In the genomic region with DNA sequence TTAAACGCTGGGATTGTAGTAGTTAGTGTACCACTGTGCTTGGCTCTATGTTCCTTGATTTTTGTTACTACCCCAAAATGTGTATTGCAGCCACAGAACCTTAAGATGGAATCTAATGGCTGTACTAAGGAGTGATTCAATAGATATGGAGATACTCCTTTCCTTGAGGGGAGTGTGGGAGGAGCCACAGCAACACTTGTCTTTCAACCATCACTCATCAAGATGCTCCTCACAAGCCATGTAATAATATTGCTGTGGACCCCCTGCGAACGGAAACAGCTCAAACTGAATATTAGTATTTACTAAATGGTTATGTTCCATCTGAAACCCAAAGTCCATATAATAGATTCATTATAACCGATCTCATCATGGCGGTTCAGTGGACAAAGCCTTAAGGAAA, we compare ENCODE assay signal across 8 mouse cellular contexts. TPM values are rescaled to one million over a fixed set of nuclear protein-coding genes. Genes with fewer than 3 reads are reported as not detected.
DNase-seq lines count a peak whose midpoint lies in the region; ATAC-seq and TF ChIP-seq lines count a peak whose summit lies in the region.

No protein-coding gene starts in this region.

- peak overlapping the region; percentile 78 for H3K4me3 ChIP-seq in gastrocnemius, adult 2 months
- H3K4me3 ChIP-seq in CH12.LX (replicated peaks in 1 of 3; ENCODE audit: low read depth in 2 of 3, low read length in 2 of 3, poor library complexity in 1 of 3) = peak overlapping the region; percentile 80 to 98 (median 98)
- peak overlapping the region; percentile 95 for H3K4me3 ChIP-seq in forebrain, embryonic 13.5 days
- H3K4me3 ChIP-seq in liver, postnatal 0 days (ENCODE audit: low read depth, low read length) = peak overlapping the region; percentile 99

- H3K27me3 ChIP-seq in CH12.LX (replicated peaks) = no peaks in the 10 kb centered on the region
- no peaks in the 10 kb centered on the region for H3K27me3 ChIP-seq in forebrain, embryonic 13.5 days
- no peaks in the 10 kb centered on the region for H3K27me3 ChIP-seq in liver, postnatal 0 days (ENCODE audit: insufficient read depth, low read length)

- dilution Hi-C loops in CH12.LX (cut with MboI; ENCODE audit: extremely low pct_ligation_motif_present, extremely low pct_unique_long_range_greater_than_20kb, low sequenced_read_pairs) = no loop called here

- TF ChIP-seq EP300 in CH12.LX (IDR thresholded peaks at IDR 0.05; ENCODE audit: low read length) = no peak
- no peak for TF ChIP-seq EP300 in liver, postnatal 0 days (IDR thresholded peaks at IDR 0.05; ENCODE audit: low read depth)

- intact Hi-C loops in gastrocnemius, adult 2 months (cut with DNase I) = no loop called here

- H3K4me1 ChIP-seq in CH12.LX (ENCODE audit: control insufficient read depth in 1 of 2, insufficient read depth in 2 of 2) = peaks cover 5 to 51% of the 10 kb centered on the region in 2 experiments
- peaks cover 44% of the 10 kb centered on the region for H3K4me1 ChIP-seq in forebrain, embryonic 13.5 days
- peaks cover 13% of the 10 kb centered on the region for H3K4me1 ChIP-seq in liver, postnatal 0 days (ENCODE audit: insufficient read depth)

- peaks cover 31 to 45% of the 10 kb centered on the region in 2 experiments for H3K36me3 ChIP-seq in CH12.LX (replicated peaks in 1 of 2; ENCODE audit: control insufficient read depth in 1 of 2, insufficient read depth in 1 of 2, low read length in 1 of 2)
- H3K36me3 ChIP-seq in forebrain, embryonic 13.5 days (ENCODE audit: poor library complexity, severe bottlenecking) = peaks cover 43% of the 10 kb centered on the region
- peaks cover 38% of the 10 kb centered on the region for H3K36me3 ChIP-seq in liver, postnatal 0 days (replicated peaks; ENCODE audit: insufficient read depth, low read length)

- no peak for ATAC-seq in forebrain, embryonic 13.5 days
- no peak for ATAC-seq in liver, postnatal 0 days

- H3K27ac ChIP-seq in gastrocnemius, adult 2 months = peak overlapping the region; percentile 100
- no peak overlapping the region for H3K27ac ChIP-seq in CH12.LX (ENCODE audit: insufficient read depth, low read depth)
- peak overlapping the region; percentile 96; the same call in 1 of the 2 replicates for H3K27ac ChIP-seq in forebrain, embryonic 13.5 days
- peak overlapping the region; percentile 100 for H3K27ac ChIP-seq in liver, postnatal 0 days (ENCODE audit: low read depth)

- no peak for TF ChIP-seq POLR2A in CH12.LX (IDR thresholded peaks at IDR 0.05; ENCODE audit: low read depth, low read length)

- 3% methylated on average over 5 of the region's 5 CpGs for WGBS in forebrain, embryonic 13.5 days
- WGBS in liver, postnatal 0 days (ENCODE audit: insufficient replicate concordance) = 5% methylated on average over 5 of the region's 5 CpGs

- no peak for TF ChIP-seq RAD21 in CH12.LX (IDR thresholded peaks at IDR 0.05; ENCODE audit: low read depth, low read length)

- in situ Hi-C loops in CH12.LX (cut with MboI; ENCODE audit: low pct_ligation_motif_present, low pct_unique_long_range_greater_than_20kb, low sequenced_read_pairs) = no loop called here

- H3K9me3 ChIP-seq in CH12.LX (replicated peaks; ENCODE audit: low read length) = no peaks in the 10 kb centered on the region
- no peaks in the 10 kb centered on the region for H3K9me3 ChIP-seq in forebrain, embryonic 13.5 days (replicated peaks)
- H3K9me3 ChIP-seq in liver, postnatal 0 days (ENCODE audit: low read length) = no peaks in the 10 kb centered on the region

- H3K9ac ChIP-seq in CH12.LX (ENCODE audit: insufficient read depth, low read depth) = peak overlapping the region; percentile 98
- H3K9ac ChIP-seq in forebrain, embryonic 13.5 days = peak overlapping the region; percentile 100
- H3K9ac ChIP-seq in liver, postnatal 0 days (replicated peaks) = peak overlapping the region; percentile 98

- no peak for DNase-seq in gastrocnemius, adult 2 months
- DNase-seq in gastrocnemius, adult 8-10 months (ENCODE audit: low spot score in 2 of 2) = no peak
- DNase-seq in CH12.LX (ENCODE audit: extremely low read depth) = peak; percentile 51
- no peak for DNase-seq in liver, postnatal 0 days
- no peak for DNase-seq in retina, postnatal 1 day
- no peak for DNase-seq in cerebellum, adult 11-12 months
- DNase-seq in cerebellum, adult 8-10 months = no peak

- no peak for TF ChIP-seq CTCF in gastrocnemius, adult 2 months (IDR thresholded peaks at IDR 0.05)
- no peak for TF ChIP-seq CTCF in CH12.LX (conservative IDR thresholded peaks at IDR 0.05 in 1 of 2, IDR thresholded peaks at IDR 0.05 in 1 of 2; ENCODE audit: low read depth in 2 of 2, low read length in 2 of 2)
- no peak for TF ChIP-seq CTCF in liver, postnatal 0 days (IDR thresholded peaks at IDR 0.05; ENCODE audit: low read depth)

- H3K79me2 ChIP-seq in CH12.LX (replicated peaks; ENCODE audit: control insufficient read depth, extremely low read depth, insufficient read depth, poor library complexity, severe bottlenecking) = peaks cover 43% of the 10 kb centered on the region

- H3K4me2 ChIP-seq in CH12.LX (ENCODE audit: insufficient read depth, low read depth, poor library complexity, severe bottlenecking) = peak overlapping the region; percentile 97
- peak overlapping the region; percentile 74 for H3K4me2 ChIP-seq in forebrain, embryonic 13.5 days
- H3K4me2 ChIP-seq in liver, postnatal 0 days (ENCODE audit: low read depth, low read length) = peak overlapping the region; percentile 86

TF ChIP-seq in CH12.LX, 34 proteins besides CTCF, POLR2A, EP300 and RAD21:
- no peak for TF ChIP-seq SIN3A (IDR thresholded peaks at IDR 0.05; ENCODE audit: low read length)
- no peak for TF ChIP-seq GABPA (IDR thresholded peaks at IDR 0.05; ENCODE audit: insufficient replicate concordance, low read depth, low read length)
- no peak for TF ChIP-seq MXI1 (IDR thresholded peaks at IDR 0.05; ENCODE audit: low read depth, low read length)
- no peak for TF ChIP-seq POLR2AphosphoS2 (IDR thresholded peaks at IDR 0.05; ENCODE audit: low read depth, low read length)
- TF ChIP-seq HCFC1 (IDR thresholded peaks at IDR 0.05; ENCODE audit: low read depth, low read length) = no peak
- no peak for TF ChIP-seq E2F4 (IDR thresholded peaks at IDR 0.05; ENCODE audit: insufficient replicate concordance, low read depth, low read length)
- no peak for TF ChIP-seq KAT2A (IDR thresholded peaks at IDR 0.05; ENCODE audit: insufficient replicate concordance, low read length)
- no peak for TF ChIP-seq ELF1 (IDR thresholded peaks at IDR 0.05; ENCODE audit: low read depth, low read length)
- no peak for TF ChIP-seq UBTF (IDR thresholded peaks at IDR 0.05; ENCODE audit: low read depth, low read length)
- no peak for TF ChIP-seq JUN (IDR thresholded peaks at IDR 0.05; ENCODE audit: insufficient read depth, low read depth, low read length)
- TF ChIP-seq TCF12 (IDR thresholded peaks at IDR 0.05; ENCODE audit: low read depth, low read length) = no peak
- no peak for TF ChIP-seq MEF2A (IDR thresholded peaks at IDR 0.05; ENCODE audit: borderline replicate concordance, low read depth, low read length)
- no peak for TF ChIP-seq ZKSCAN1 (IDR thresholded peaks at IDR 0.05; ENCODE audit: borderline replicate concordance, low read depth, low read length)
- no peak for TF ChIP-seq BHLHE40 (IDR thresholded peaks at IDR 0.05; ENCODE audit: low read depth, low read length)
- TF ChIP-seq NELFE (IDR thresholded peaks at IDR 0.05; ENCODE audit: low read depth, low read length) = no peak
- TF ChIP-seq ZMIZ1 (IDR thresholded peaks at IDR 0.05; ENCODE audit: low read depth, low read length) = no peak
- TF ChIP-seq TBP (conservative IDR thresholded peaks at IDR 0.05; ENCODE audit: low read depth, low read length) = no peak
- TF ChIP-seq NRF1 (IDR thresholded peaks at IDR 0.05; ENCODE audit: low read depth, low read length) = no peak
- no peak for TF ChIP-seq ETS1 (conservative IDR thresholded peaks at IDR 0.05; ENCODE audit: low read depth, low read length)
- no peak for TF ChIP-seq CHD2 (IDR thresholded peaks at IDR 0.05; ENCODE audit: low read length)

RNA-seq across cellular contexts. Expression of gene Mat2a, which starts 1.1 kb away (rescaled TPM):
- total RNA-seq in gastrocnemius, adult 2 months (2021) = 100 to 1,000 TPM; 130 to 164 TPM
- 100 to 1,000 TPM in 2 of 4 experiments, 10 to 100 TPM in 2; 78.0 to 122 (median 99.0) TPM for total RNA-seq in gastrocnemius, adult 8-10 months (2022)
- total RNA-seq in CH12.LX (2012; rRNA removed) (166 and 274 TPM in 2 replicates), CH12.LX (2014; rRNA removed) (218 and 232 TPM in 2 replicates)
- 429 and 456 TPM in 2 replicates for polyA plus RNA-seq in CH12.LX (2012; ENCODE audit: insufficient read length, low read depth)
- 402 and 460 TPM in 2 replicates for polyA plus RNA-seq in forebrain, embryonic 13.5 days (2015; fragmentation: Nextera tagmentation; extraction: Ambion mirVana)
- 111 and 138 TPM in 2 replicates for polyA plus RNA-seq in liver, postnatal 0 days (2015; fragmentation: Nextera tagmentation; extraction: Ambion mirVana)

RNA-seq across cellular contexts. Expression of gene Ggcx, which starts 24.1 kb away (rescaled TPM):
- total RNA-seq in gastrocnemius, adult 2 months (2021) = 10 to 100 TPM; 12.2 to 17.3 TPM
- total RNA-seq in gastrocnemius, adult 8-10 months (2022) = 10 to 100 TPM; 10.3 to 13.5 (median 10.5) TPM
- total RNA-seq in CH12.LX (2012; rRNA removed) (6.6 and 6.7 TPM in 2 replicates), CH12.LX (2014; rRNA removed) (6.5 and 7.8 TPM in 2 replicates)
- polyA plus RNA-seq in CH12.LX (2012; ENCODE audit: insufficient read length, low read depth) = 4.7 and 5.2 TPM in 2 replicates
- 12.7 and 13.8 TPM in 2 replicates for polyA plus RNA-seq in forebrain, embryonic 13.5 days (2015; fragmentation: Nextera tagmentation; extraction: Ambion mirVana)
- polyA plus RNA-seq in liver, postnatal 0 days (2015; fragmentation: Nextera tagmentation; extraction: Ambion mirVana) = 16.2 and 20.7 TPM in 2 replicates

RNA-seq across cellular contexts. Expression of gene Vamp8, which starts 47.7 kb away (rescaled TPM):
- 10 to 100 TPM; 50.4 to 58.0 TPM for total RNA-seq in gastrocnemius, adult 2 months (2021)
- total RNA-seq in gastrocnemius, adult 8-10 months (2022) = 10 to 100 TPM; 37.1 to 47.8 (median 45.0) TPM
- total RNA-seq in CH12.LX (2012; rRNA removed) (105 and 110 TPM in 2 replicates), CH12.LX (2014; rRNA removed) (111 and 130 TPM in 2 replicates)
- 98.9 and 114 TPM in 2 replicates for polyA plus RNA-seq in CH12.LX (2012; ENCODE audit: insufficient read length, low read depth)
- polyA plus RNA-seq in forebrain, embryonic 13.5 days (2015; fragmentation: Nextera tagmentation; extraction: Ambion mirVana) = 16.8 and 21.3 TPM in 2 replicates
- polyA plus RNA-seq in liver, postnatal 0 days (2015; fragmentation: Nextera tagmentation; extraction: Ambion mirVana) = 263 and 277 TPM in 2 replicates

RNA-seq across cellular contexts. Expression of gene Vamp5, which starts 58.0 kb away (rescaled TPM):
- total RNA-seq in gastrocnemius, adult 2 months (2021) = 100 to 1,000 TPM in 1 of 2 experiments, 10 to 100 TPM in 1; 97.5 to 102 TPM
- 100 to 1,000 TPM; 103 to 116 (median 107) TPM for total RNA-seq in gastrocnemius, adult 8-10 months (2022)
- total RNA-seq in CH12.LX (2012; rRNA removed) = 1.5 and 2.5 TPM in 2 replicates
- total RNA-seq in CH12.LX (2014; rRNA removed) = 0.50 and 0.59 TPM in 2 replicates
- 0.90 and 2.2 TPM in 2 replicates for polyA plus RNA-seq in CH12.LX (2012; ENCODE audit: insufficient read length, low read depth)
- 7.0 and 10.1 TPM in 2 replicates for polyA plus RNA-seq in forebrain, embryonic 13.5 days (2015; fragmentation: Nextera tagmentation; extraction: Ambion mirVana)
- polyA plus RNA-seq in liver, postnatal 0 days (2015; fragmentation: Nextera tagmentation; extraction: Ambion mirVana) = 50.8 and 53.1 TPM in 2 replicates
